Mouse (Mus musculus) cerebellum, adult 2 months (tissue): Measurements from ENCODE around the gene Cers6. TPM values are rescaled to one million over a fixed set of nuclear protein-coding genes. Genes with fewer than 3 reads are reported as not detected.
A peak's percentile ranks its signal among the peaks of the same experiment; 100 is the strongest.

Experiments used
- DNase-seq, 2 experiments: peaks; one replicate each; pipeline ENCODE4 v3.0.0; 2021
- H3K27ac ChIP-seq: fragments of 200-500 bp; 2 replicates; pipeline ENCODE4 v1.5.1; 2012; ENCODE audit warnings: low read length, control low read depth, inconsistent platforms; ENCODE audit not compliant: insufficient read depth
- H3K27me3 ChIP-seq: fragments of 200-500 bp; 2 replicates; pipeline ENCODE4 v1.6.1; 2012; ENCODE audit warnings: inconsistent platforms, mild to moderate bottlenecking, low read length, moderate library complexity; ENCODE audit not compliant: control insufficient read depth, insufficient read depth
- H3K4me1 ChIP-seq: fragments of 200-500 bp; 2 replicates; pipeline ENCODE4 v1.6.1; 2011; ENCODE audit warnings: low read length; ENCODE audit not compliant: control insufficient read depth, insufficient read depth
- H3K4me3 ChIP-seq: fragments of 200-500 bp; replicated peaks from 2 replicates; pipeline ENCODE3; 2011; ENCODE audit warnings: mild to moderate bottlenecking, low read depth, low read length, control low read depth; ENCODE audit not compliant: insufficient read depth
- CTCF ChIP-seq: fragments of 200-500 bp; IDR thresholded peaks from 2 replicates; pipeline ENCODE4 v1.5.1; 2011; ENCODE audit warnings: low read depth, mild to moderate bottlenecking, control low read depth, low read length, moderate library complexity, borderline replicate concordance; ENCODE audit not compliant: insufficient read depth
- POLR2A ChIP-seq: fragments of 200-500 bp; IDR thresholded peaks from 2 replicates; pipeline ENCODE4 v1.6.1; 2011; ENCODE audit warnings: low read length, control low read depth, borderline replicate concordance; ENCODE audit not compliant: insufficient read depth
- WGBS: fragments of 180-500 bp; shearing (Covaris S2); methylation state at CpG from one replicate; pipeline ENCODE4 v1.1.7; 2018; 5-methylcytosine and 5-hydroxymethylcytosine counted together
- polyA plus RNA-seq: library from polyadenylated mRNA; depleted of rRNA; stranded (reverse); fragments of >200 nt; gene quantifications from 2 replicates; pipeline ENCODE4 v1.2.3, GENCODE M21; 2012

Gene Cers6
- polyA plus RNA-seq, 1 experiment = 29.8 TPM

GRCm38 (mm10) chr2:68899770-68900521 is 38.7 kb downstream of the Cers6 start:
- TF ChIP-seq POLR2A (no peak), CTCF (no peak)
- Histone ChIP-seq H3K4me3 (no peak overlapping the region), H3K27me3 (no peaks in the 10 kb centered on the region; the same call in 1 of the 2 replicates), H3K27ac (no peak overlapping the region), H3K4me1 (peaks cover 22% of the 10 kb centered on the region)
- DNase-seq = no peak
- WGBS = 94% methylated on average over 7 of the region's 7 CpGs

- Histone ChIP-seq H3K27me3 (no peaks in the 10 kb centered on the region; the same call in 1 of the 2 replicates), H3K4me1 (peaks cover 17% of the 10 kb centered on the region), H3K27ac (no peak overlapping the region), H3K4me3 (no peak overlapping the region)
- no peak for TF ChIP-seq POLR2A
- TF ChIP-seq CTCF = no peak
- no peak for DNase-seq
- 83% methylated on average over 9 of the region's 9 CpGs for WGBS
Observed at GRCm38 (mm10) chr2:68900640-68901378, 39.6 kb downstream of the Cers6 start.

DNA sequence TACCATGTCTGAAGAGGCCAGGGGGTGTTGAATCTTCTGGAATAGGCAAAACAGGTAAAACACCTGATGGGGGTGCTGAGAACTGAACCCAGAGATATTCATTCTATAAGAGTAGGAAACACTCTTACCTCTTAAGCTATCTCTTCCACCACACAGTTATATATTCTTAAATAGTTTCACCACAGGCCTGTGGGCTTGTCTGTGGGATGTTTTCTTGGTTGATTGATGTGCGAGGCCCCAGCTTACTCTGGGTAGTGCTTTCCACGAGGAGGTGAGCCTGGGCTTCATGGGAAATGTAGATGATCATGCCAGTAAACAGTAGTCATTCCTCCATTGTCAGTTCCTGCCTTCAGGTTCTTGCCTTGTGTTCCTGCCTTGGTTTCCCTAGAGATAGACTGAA is 40.5 kb downstream of the Cers6 start:
- Histone ChIP-seq H3K4me1 (peaks cover 9% of the 10 kb centered on the region), H3K27me3 (no peaks in the 10 kb centered on the region; the same call in 1 of the 2 replicates), H3K27ac (no peak overlapping the region), H3K4me3 (no peak overlapping the region)
- no peak for DNase-seq
- 96% methylated on average over 2 of the region's 2 CpGs for WGBS
- TF ChIP-seq POLR2A (no peak), CTCF (no peak)

DNA sequence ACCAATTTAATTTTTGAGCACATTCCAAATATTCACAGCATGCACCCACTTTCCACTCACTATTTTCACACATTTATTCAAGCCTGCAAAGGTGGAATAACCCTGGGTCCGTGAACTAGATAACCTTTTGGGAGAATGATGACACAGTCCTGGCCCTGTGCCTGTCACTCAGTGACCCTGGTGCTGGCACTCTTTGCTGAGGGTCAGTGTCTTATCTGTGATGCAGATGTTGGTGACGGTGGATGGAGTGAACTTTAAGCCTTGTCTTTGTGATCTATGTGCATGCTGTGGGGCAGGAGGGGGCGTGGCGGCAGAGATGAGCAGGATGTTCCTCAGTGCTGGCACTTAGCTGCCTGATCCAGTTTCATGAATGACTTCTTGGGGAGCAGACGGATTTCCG is 41.3 kb downstream of the Cers6 start:
- TF ChIP-seq CTCF (no peak), POLR2A (no peak)
- Histone ChIP-seq H3K27me3 (no peaks in the 10 kb centered on the region; the same call in 1 of the 2 replicates), H3K4me1 (peaks cover 6% of the 10 kb centered on the region), H3K27ac (no peak overlapping the region), H3K4me3 (no peak overlapping the region)
- no peak for DNase-seq
- WGBS = 27% methylated on average over 6 of the region's 6 CpGs

DNA sequence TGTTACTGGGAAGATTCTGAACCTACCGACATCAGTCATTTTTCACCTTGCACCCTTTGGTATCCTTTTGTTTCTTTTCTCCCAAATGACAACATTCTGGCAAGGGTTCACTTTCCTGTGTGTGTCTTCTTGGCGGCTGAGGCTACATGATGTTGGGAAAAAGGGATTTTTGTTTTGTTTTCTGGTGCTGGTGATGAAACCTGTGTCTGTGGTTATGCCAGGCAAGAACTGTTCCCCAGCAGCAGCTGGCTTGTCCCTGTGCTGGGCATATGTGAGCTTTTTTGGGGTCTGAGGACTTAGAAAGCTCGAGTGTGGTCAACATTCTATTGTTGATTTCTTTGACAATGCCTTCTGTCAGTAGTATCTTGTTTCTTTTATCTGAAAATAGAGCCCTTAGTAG is 45.7 kb downstream of the Cers6 start:
- Histone ChIP-seq H3K27ac (no peak overlapping the region), H3K4me1 (peaks cover 20% of the 10 kb centered on the region), H3K27me3 (no peaks in the 10 kb centered on the region; the same call in 1 of the 2 replicates), H3K4me3 (no peak overlapping the region)
- TF ChIP-seq CTCF (no peak), POLR2A (no peak)
- DNase-seq = no peak
- WGBS = 51% methylated on average over 3 of the region's 3 CpGs

DNA sequence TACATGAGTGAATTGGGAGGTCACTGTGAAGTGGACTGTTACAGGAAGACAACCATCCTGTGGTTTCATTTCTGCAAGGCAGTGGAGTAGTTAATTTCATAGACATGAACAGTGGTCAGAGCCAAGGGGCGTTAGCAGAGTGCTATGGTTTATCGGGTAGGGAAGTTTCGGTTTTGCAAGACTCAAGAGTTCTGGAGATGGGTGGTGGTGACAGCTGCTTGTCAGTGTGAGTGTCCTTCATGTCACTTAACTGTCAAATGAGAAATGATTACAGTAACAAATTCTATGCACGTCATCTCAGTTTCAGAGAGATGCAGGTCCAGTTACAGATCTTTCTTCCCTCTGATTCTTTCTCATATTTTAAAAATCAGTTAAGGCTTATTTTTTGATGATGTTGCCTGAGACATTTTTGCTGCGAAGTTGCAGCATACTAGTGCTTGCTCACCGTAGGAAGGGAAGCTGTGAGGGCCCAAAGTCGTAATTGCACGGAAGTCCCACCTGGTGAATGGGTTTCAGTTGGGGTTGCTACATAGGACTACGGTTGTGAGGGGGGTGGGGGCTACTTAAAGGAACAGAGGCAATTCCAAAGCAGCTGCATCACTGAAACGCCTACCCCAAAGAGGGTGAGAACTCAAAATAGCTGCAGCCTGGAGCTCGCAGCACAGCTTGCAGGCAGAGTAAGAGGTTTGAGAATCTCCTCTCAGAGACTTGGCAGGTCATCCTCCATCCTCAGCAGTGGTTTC is 46.7 kb downstream of the Cers6 start:
- H3K27me3 ChIP-seq = no peaks in the 10 kb centered on the region; the same call in 1 of the 2 replicates
- no peak overlapping the region for H3K4me3 ChIP-seq
- peaks cover 15% of the 10 kb centered on the region for H3K4me1 ChIP-seq
- 66% methylated on average over 11 of the region's 11 CpGs for WGBS
- no peak overlapping the region for H3K27ac ChIP-seq
- TF ChIP-seq CTCF (no peak), POLR2A (no peak)
- no peak for DNase-seq

- TF ChIP-seq CTCF (no peak), POLR2A (no peak)
- no peaks in the 10 kb centered on the region for H3K27me3 ChIP-seq
- peak; percentile 16 to 54 for DNase-seq
- H3K4me1 ChIP-seq = peaks cover 22% of the 10 kb centered on the region
- no peak overlapping the region for H3K4me3 ChIP-seq
- no peak overlapping the region for H3K27ac ChIP-seq
- WGBS = 30% methylated on average over 7 of the region's 7 CpGs
Observed at GRCm38 (mm10) chr2:68910727-68911126, 49.5 kb downstream of the Cers6 start.
